Mouse (Mus musculus) midbrain, postnatal 0 days (tissue): ENCODE results near the gene Rpl36. TPM values are rescaled to one million over a fixed set of nuclear protein-coding genes. Genes with fewer than 3 reads are reported as not detected.
"Not testable (repeated sequence)": the region's sequence is repeated elsewhere in the genome, so short reads cannot be mapped to it uniquely, and the experiment has no call there.

Source experiments
- ATAC-seq: fragments of 200-750 bp; cut with Nextera tagmentation; 2 replicates; pipeline ENCODE4 v1.8.0; 2017; ENCODE audit warnings: moderate number of reproducible peaks, mild to moderate bottlenecking, moderate TSS enrichment, moderate library complexity; ENCODE audit not compliant: low FRiP score
- DNase-seq: peaks from one replicate; pipeline ENCODE4 v3.0.0-alpha.2; 2015; ENCODE audit warnings: low spot score
- H3K27ac ChIP-seq: fragments of 300-500 bp; sonication (generic); 2 replicates; pipeline ENCODE4 v1.5.1; 2014; ENCODE audit warnings: low read depth, mild to moderate bottlenecking, low read length, mixed read lengths
- H3K27me3 ChIP-seq: fragments of 300-500 bp; sonication (generic); 2 replicates; pipeline ENCODE4 v1.6.1; 2014; ENCODE audit warnings: low read length, control low read depth, mixed read lengths; ENCODE audit not compliant: insufficient read depth
- H3K36me3 ChIP-seq: fragments of 300-500 bp; sonication (generic); 2 replicates; pipeline ENCODE4 v1.6.1; 2014; ENCODE audit warnings: low read length, control low read depth, mixed read lengths; ENCODE audit not compliant: insufficient read depth
- H3K4me1 ChIP-seq: fragments of 300-500 bp; sonication (generic); 2 replicates; pipeline ENCODE4 v1.6.1; 2014; ENCODE audit warnings: mild to moderate bottlenecking, control low read depth, antibody characterized with exemption, low read length, mixed read lengths; ENCODE audit not compliant: insufficient read depth
- H3K4me2 ChIP-seq: fragments of 300-500 bp; sonication (generic); 2 replicates; pipeline ENCODE4 v1.6.1; 2014; ENCODE audit warnings: low read depth, mild to moderate bottlenecking, low read length, mixed read lengths; ENCODE audit not compliant: poor library complexity, severe bottlenecking
- H3K4me3 ChIP-seq: fragments of 300-500 bp; sonication (generic); 2 replicates; pipeline ENCODE4 v1.5.1; 2014; ENCODE audit warnings: low read depth, mild to moderate bottlenecking, low read length, moderate library complexity
- H3K9ac ChIP-seq: fragments of 300-500 bp; sonication (generic); replicated peaks from 2 replicates; pipeline ENCODE4 v1.6.1; 2014; ENCODE audit warnings: mild to moderate bottlenecking, low read length, moderate library complexity, mixed read lengths; ENCODE audit not compliant: poor library complexity, severe bottlenecking
- H3K9me3 ChIP-seq: fragments of 300-500 bp; sonication (generic); 2 replicates; pipeline ENCODE4 v1.6.1; 2016; ENCODE audit warnings: low read length, control low read depth
- CTCF ChIP-seq: IDR thresholded peaks from 2 replicates; pipeline ENCODE4 v1.5.1; 2016; ENCODE audit warnings: antibody characterized with exemption, mild to moderate bottlenecking
- WGBS: fragments of 180-500 bp; shearing (Covaris S2); extraction: QIAGEN DNeasy Blood & Tissue Kit; methylation state at CpG from one replicate; pipeline ENCODE4 v1.1.7; 2014; 5-methylcytosine and 5-hydroxymethylcytosine counted together
- polyA plus RNA-seq: library from polyadenylated mRNA; unstranded; fragments of >200 nt; fragmentation: Nextera tagmentation; extraction: Ambion mirVana; gene quantifications from 2 replicates; pipeline ENCODE4 v1.2.1, GENCODE M21; 2015
- total RNA-seq: library from RNA; depleted of rRNA; stranded (reverse); fragments of >200 nt; gene quantifications from 2 replicates; pipeline ENCODE4 v1.2.3, GENCODE M21; 2014

Rpl36 gene
- total and polyA plus RNA-seq, 2 experiments from 2014 or later: 1,008 to 1,089 TPM

- peak within 1 kb of the TSS; percentile 37 for H3K9ac ChIP-seq
- 7% methylated on average over 26 of the region's 26 CpGs for WGBS
- no peak for TF ChIP-seq CTCF
Measured at GRCm38 (mm10) chr17:56627530-56628277, 14.5 kb downstream of the Rpl36 start, which contains the start of gene Catsperd. Gene Catsperd (plus strand): TSS chr17:56628143.

GRCm38 (mm10) chr17:56629800-56630781, 16.9 kb downstream of the Rpl36 start:
- H3K27me3 ChIP-seq, H3K36me3 ChIP-seq, H3K9ac ChIP-seq, DNase-seq, H3K9me3 ChIP-seq, H3K4me2 ChIP-seq, H3K4me3 ChIP-seq, H3K27ac ChIP-seq, ATAC-seq, H3K4me1 ChIP-seq: not testable (repeated sequence)
- 90% methylated on average over 26 of the region's 27 CpGs for WGBS

More at GRCm38 (mm10) chr17:56627530-56628277, 14.5 kb downstream of the Rpl36 start, which contains the start of gene Catsperd:
- peaks cover 5% of the 10 kb centered on the region; the same call in 1 of the 2 replicates for H3K4me1 ChIP-seq
- H3K4me2 ChIP-seq: peak within 1 kb of the TSS; percentile 57
- H3K4me3 ChIP-seq: peak within 1 kb of the TSS; percentile 67
- DNase-seq (peak; percentile 72), ATAC-seq (peak; percentile 66)
- H3K9me3 ChIP-seq: no peaks in the 10 kb centered on the region
- H3K27me3 ChIP-seq: no peaks in the 10 kb centered on the region
- H3K27ac ChIP-seq: peak within 1 kb of the TSS; percentile 78
- peaks cover 8% of the 10 kb centered on the region; the same call in 1 of the 2 replicates for H3K36me3 ChIP-seq

DNA sequence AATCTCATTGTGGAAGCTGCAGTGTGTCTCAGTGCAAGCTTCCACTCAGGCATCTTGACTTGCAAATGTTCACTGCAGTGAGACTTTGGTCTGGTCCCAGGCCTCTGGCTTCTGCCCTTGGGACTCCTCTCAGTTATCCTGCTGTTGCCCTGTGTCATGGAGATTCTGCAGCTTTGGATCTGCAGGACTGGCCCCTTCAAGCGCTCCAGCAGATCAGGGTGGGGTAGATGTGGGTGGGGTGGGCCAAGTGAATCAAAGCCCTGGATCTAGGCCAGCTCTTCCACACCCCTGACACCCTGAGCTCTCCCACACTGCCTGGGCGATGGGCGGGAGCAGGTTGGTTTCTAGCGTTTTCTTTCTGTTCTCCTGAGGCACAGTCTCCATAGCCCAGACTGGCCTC, 18.6 kb downstream of the Rpl36 start:
- Histone ChIP-seq H3K27me3 (no peaks in the 10 kb centered on the region), H3K27ac (no peak overlapping the region), H3K9me3 (no peaks in the 10 kb centered on the region), H3K9ac (no peak overlapping the region), H3K4me1 (no peaks in the 10 kb centered on the region), H3K4me2 (no peak overlapping the region), H3K4me3 (no peak overlapping the region), H3K36me3 (no peaks in the 10 kb centered on the region)
- TF ChIP-seq CTCF: no peak
- ATAC-seq: no peak
- WGBS: 54% methylated on average over 4 of the region's 4 CpGs
- no peak for DNase-seq

DNA sequence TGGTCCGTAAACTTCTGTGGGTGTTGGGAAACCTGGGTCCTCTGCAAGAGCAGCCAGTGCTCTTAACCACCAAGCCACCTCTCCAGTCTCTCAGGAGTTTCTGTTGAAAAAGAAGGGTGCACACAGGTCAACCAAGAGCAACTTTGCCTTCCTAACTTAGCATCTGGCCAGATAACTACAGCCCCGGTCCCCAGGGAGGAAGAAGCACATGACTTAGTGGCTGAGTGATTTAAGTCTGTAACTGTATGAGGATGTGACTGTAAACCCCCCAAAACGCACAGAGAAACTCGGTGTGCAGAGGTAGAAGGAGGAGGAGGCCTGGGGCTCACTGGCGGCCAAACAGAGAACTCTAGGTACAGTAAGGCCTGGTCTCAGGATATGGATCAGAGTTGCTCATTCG, 20.8 kb downstream of the Rpl36 start:
- DNase-seq: no peak
- H3K4me2 ChIP-seq: no peak overlapping the region
- no peaks in the 10 kb centered on the region for H3K27me3 ChIP-seq
- H3K4me1 ChIP-seq: no peaks in the 10 kb centered on the region
- WGBS: 89% methylated on average over 6 of the region's 6 CpGs
- no peak for ATAC-seq
- TF ChIP-seq CTCF: no peak
- no peaks in the 10 kb centered on the region for H3K9me3 ChIP-seq
- no peaks in the 10 kb centered on the region for H3K36me3 ChIP-seq
- H3K9ac ChIP-seq: no peak overlapping the region
- H3K27ac ChIP-seq: no peak overlapping the region
- H3K4me3 ChIP-seq: no peak overlapping the region

- no peak for ATAC-seq
- Histone ChIP-seq H3K4me3 (no peak overlapping the region), H3K36me3 (no peaks in the 10 kb centered on the region), H3K27me3 (no peaks in the 10 kb centered on the region), H3K27ac (no peak overlapping the region), H3K9ac (no peak overlapping the region), H3K9me3 (no peaks in the 10 kb centered on the region), H3K4me1 (no peaks in the 10 kb centered on the region), H3K4me2 (no peak overlapping the region)
- WGBS: 82% methylated on average over 4 of the region's 4 CpGs
- DNase-seq: no peak
- TF ChIP-seq CTCF: no peak
Measured at GRCm38 (mm10) chr17:56643237-56643636, 30.0 kb downstream of the Rpl36 start.
